Mouse (Mus musculus): ENCODE measurements around the gene Cabp2. TPM values are rescaled to one million over a fixed set of nuclear protein-coding genes. Genes with fewer than 3 reads are reported as not detected.
"Not testable (repeated sequence)": the region's sequence is repeated elsewhere in the genome, so short reads cannot be mapped to it uniquely, and the experiment has no call there.

The Cabp2 gene
- polyA plus RNA-seq, 1 experiment from 2014 or later = 1.7 TPM

GRCm38 (mm10) chr19:4045966-4046865 lies 35.2 kb upstream of the Cabp2 start, which contains the start of gene Gstp2:
Gene Gstp2, minus strand, starts transcription at chr19:4046023.
- peak within 1 kb of the TSS; percentile 88 for H3K27ac ChIP-seq
- WGBS = 24% methylated on average over 16 of the region's 16 CpGs
- H3K9ac ChIP-seq = no peak within 1 kb of the TSS; the same call in 1 of the 2 replicates
- no peaks in the 10 kb centered on the region for H3K27me3 ChIP-seq (replicated peaks)
- no peak within 1 kb of the TSS for H3K4me3 ChIP-seq (replicated peaks)
- H3K36me3 ChIP-seq = no peaks in the 10 kb centered on the region
- H3K4me1 ChIP-seq (replicated peaks) = peaks cover 8% of the 10 kb centered on the region
- H3K9me3 ChIP-seq = no peaks in the 10 kb centered on the region
- H3K4me2 ChIP-seq (replicated peaks) = peak within 1 kb of the TSS; percentile 46
- peak; percentile 81 for ATAC-seq

GRCm38 (mm10) chr19:4046866-4047254 lies 34.5 kb upstream of the Cabp2 start:
- Histone ChIP-seq H3K4me3 (replicated peaks) (no peak overlapping the region), H3K27ac (peak overlapping the region; percentile 88), H3K9me3 (no peaks in the 10 kb centered on the region), H3K9ac (no peak overlapping the region), H3K4me2 (replicated peaks) (peak overlapping the region; percentile 46; the same call in 1 of the 2 replicates), H3K27me3 (replicated peaks) (no peaks in the 10 kb centered on the region), H3K36me3 (no peaks in the 10 kb centered on the region), H3K4me1 (replicated peaks) (peaks cover 8% of the 10 kb centered on the region)
- 58% methylated on average over 8 of the region's 8 CpGs for WGBS
- ATAC-seq = peak; percentile 82

GRCm38 (mm10) chr19:4047859-4048258 lies 33.5 kb upstream of the Cabp2 start:
- H3K27ac ChIP-seq = no peak overlapping the region
- no peaks in the 10 kb centered on the region for H3K27me3 ChIP-seq (replicated peaks)
- peaks cover 8% of the 10 kb centered on the region for H3K4me1 ChIP-seq (replicated peaks)
- H3K4me3 ChIP-seq (replicated peaks) = no peak overlapping the region
- H3K4me2 ChIP-seq (replicated peaks) = no peak overlapping the region
- H3K36me3 ChIP-seq = no peaks in the 10 kb centered on the region
- 21% methylated on average over 4 of the region's 4 CpGs for WGBS
- H3K9ac ChIP-seq = no peak overlapping the region
- ATAC-seq = no peak
- no peaks in the 10 kb centered on the region for H3K9me3 ChIP-seq

GRCm38 (mm10) chr19:4049069-4049468 lies 32.3 kb upstream of the Cabp2 start:
- not testable (repeated sequence) for H3K36me3 ChIP-seq; H3K9ac ChIP-seq; H3K4me2 ChIP-seq (replicated peaks); ATAC-seq; H3K27me3 ChIP-seq (replicated peaks); H3K4me3 ChIP-seq (replicated peaks); H3K9me3 ChIP-seq; H3K4me1 ChIP-seq (replicated peaks); H3K27ac ChIP-seq
- 83% methylated on average over 5 of the region's 5 CpGs for WGBS

- Histone ChIP-seq H3K27me3 (replicated peaks) (no peaks in the 10 kb centered on the region), H3K36me3 (no peaks in the 10 kb centered on the region), H3K9me3 (no peaks in the 10 kb centered on the region), H3K9ac (no peak overlapping the region), H3K4me1 (replicated peaks) (peaks cover 9% of the 10 kb centered on the region), H3K27ac (no peak overlapping the region), H3K4me3 (replicated peaks) (no peak overlapping the region), H3K4me2 (replicated peaks) (no peak overlapping the region)
- 93% methylated on average over 5 of the region's 5 CpGs for WGBS
- no peak for ATAC-seq
Observed at GRCm38 (mm10) chr19:4051016-4051415, 30.4 kb upstream of the Cabp2 start.

GRCm38 (mm10) chr19:4051741-4052515 lies 29.4 kb upstream of the Cabp2 start:
- no peak overlapping the region for H3K9ac ChIP-seq
- no peaks in the 10 kb centered on the region for H3K9me3 ChIP-seq
- H3K27ac ChIP-seq = no peak overlapping the region
- H3K4me1 ChIP-seq (replicated peaks) = peaks cover 10% of the 10 kb centered on the region
- H3K36me3 ChIP-seq = no peaks in the 10 kb centered on the region
- H3K4me3 ChIP-seq (replicated peaks) = no peak overlapping the region
- ATAC-seq = no peak
- H3K27me3 ChIP-seq (replicated peaks) = no peaks in the 10 kb centered on the region
- H3K4me2 ChIP-seq (replicated peaks) = no peak overlapping the region
- 51% methylated on average over 10 of the region's 10 CpGs for WGBS

- no peaks in the 10 kb centered on the region for H3K36me3 ChIP-seq
- H3K4me3 ChIP-seq (replicated peaks) = no peak overlapping the region
- H3K4me2 ChIP-seq (replicated peaks) = no peak overlapping the region
- no peaks in the 10 kb centered on the region for H3K27me3 ChIP-seq (replicated peaks)
- no peak overlapping the region for H3K9ac ChIP-seq
- 82% methylated on average over 5 of the region's 5 CpGs for WGBS
- H3K27ac ChIP-seq = no peak overlapping the region
- H3K4me1 ChIP-seq (replicated peaks) = peaks cover 10% of the 10 kb centered on the region
- ATAC-seq = no peak
- H3K9me3 ChIP-seq = no peaks in the 10 kb centered on the region
Observed at GRCm38 (mm10) chr19:4052516-4053030, 28.8 kb upstream of the Cabp2 start.

- no peak overlapping the region for H3K4me2 ChIP-seq (replicated peaks)
- H3K4me1 ChIP-seq (replicated peaks) = peaks cover 10% of the 10 kb centered on the region
- H3K9me3 ChIP-seq = no peaks in the 10 kb centered on the region
- WGBS = 84% methylated on average over 5 of the region's 5 CpGs
- no peak overlapping the region for H3K27ac ChIP-seq
- ATAC-seq = no peak
- no peaks in the 10 kb centered on the region for H3K36me3 ChIP-seq
- H3K9ac ChIP-seq = no peak overlapping the region
- no peaks in the 10 kb centered on the region for H3K27me3 ChIP-seq (replicated peaks)
- H3K4me3 ChIP-seq (replicated peaks) = no peak overlapping the region
Observed at GRCm38 (mm10) chr19:4054613-4055012, 26.8 kb upstream of the Cabp2 start.

GRCm38 (mm10) chr19:4055216-4055946 lies 26.0 kb upstream of the Cabp2 start:
- Histone ChIP-seq H3K27ac (0 out of 2 replicates have a peak overlapping the region, but pooled peaks have one; percentile 38), H3K9me3 (no peaks in the 10 kb centered on the region), H3K36me3 (no peaks in the 10 kb centered on the region), H3K4me3 (replicated peaks) (no peak overlapping the region), H3K9ac (no peak overlapping the region), H3K4me1 (replicated peaks) (peaks cover 10% of the 10 kb centered on the region), H3K4me2 (replicated peaks) (no peak overlapping the region), H3K27me3 (replicated peaks) (no peaks in the 10 kb centered on the region)
- ATAC-seq = no peak
- 63% methylated on average over 8 of the region's 8 CpGs for WGBS

GRCm38 (mm10) chr19:4055947-4056693 lies 25.3 kb upstream of the Cabp2 start:
- Histone ChIP-seq H3K9ac (no peak overlapping the region), H3K4me2 (replicated peaks) (no peak overlapping the region), H3K27ac (peak overlapping the region; percentile 38; the same call in 1 of the 2 replicates), H3K4me1 (replicated peaks) (peaks cover 10% of the 10 kb centered on the region), H3K9me3 (no peaks in the 10 kb centered on the region), H3K4me3 (replicated peaks) (no peak overlapping the region), H3K27me3 (replicated peaks) (no peaks in the 10 kb centered on the region), H3K36me3 (no peaks in the 10 kb centered on the region)
- WGBS = 42% methylated on average over 15 of the region's 15 CpGs
- ATAC-seq = peak; percentile 36; the same call in 1 of the 2 replicates

GRCm38 (mm10) chr19:4056727-4057126 lies 24.7 kb upstream of the Cabp2 start:
- Histone ChIP-seq H3K27ac (0 out of 2 replicates have a peak overlapping the region, but pooled peaks have one; percentile 1), H3K4me3 (replicated peaks) (no peak overlapping the region), H3K9me3 (no peaks in the 10 kb centered on the region), H3K4me1 (replicated peaks) (peaks cover 10% of the 10 kb centered on the region), H3K27me3 (replicated peaks) (no peaks in the 10 kb centered on the region), H3K9ac (no peak overlapping the region), H3K36me3 (no peaks in the 10 kb centered on the region), H3K4me2 (replicated peaks) (no peak overlapping the region)
- 45% methylated on average over 4 of the region's 4 CpGs for WGBS
- ATAC-seq = no peak

Measured in intestine, embryonic 15.5 days (tissue).